Mouse (Mus musculus) limb, embryonic 14.5 days (tissue): ENCODE data around the gene Ywhah. TPM values are rescaled to one million over a fixed set of nuclear protein-coding genes. Genes with fewer than 3 reads are reported as not detected.

ENCODE experiments used
- ATAC-seq: fragments of 200-750 bp; cut with Nextera tagmentation; 2 replicates; pipeline ENCODE4 v1.8.0; 2017; ENCODE audit warnings: low read depth, moderate number of reproducible peaks, moderate TSS enrichment; ENCODE audit not compliant: low FRiP score
- DNase-seq: peaks from one replicate; pipeline ENCODE4 v3.0.0-alpha.2; 2015; ENCODE audit warnings: low spot score
- H3K27ac ChIP-seq: fragments of 300-500 bp; sonication (generic); replicated peaks from 2 replicates; pipeline ENCODE4 v1.5.1; 2014; ENCODE audit warnings: low read depth, mild to moderate bottlenecking, low read length, moderate library complexity, mixed read lengths
- H3K27me3 ChIP-seq: fragments of 300-500 bp; sonication (generic); 2 replicates; pipeline ENCODE4 v1.6.1; 2014; ENCODE audit warnings: low read length, mixed read lengths; ENCODE audit not compliant: control insufficient read depth, insufficient read depth
- H3K36me3 ChIP-seq: fragments of 300-500 bp; sonication (generic); 2 replicates; pipeline ENCODE4 v1.6.1; 2014; ENCODE audit warnings: mild to moderate bottlenecking, low read length, moderate library complexity, mixed read lengths; ENCODE audit not compliant: control insufficient read depth, insufficient read depth
- H3K4me1 ChIP-seq: fragments of 300-500 bp; sonication (generic); 2 replicates; pipeline ENCODE4 v1.6.1; 2014; ENCODE audit warnings: antibody characterized with exemption, low read length, mixed read lengths; ENCODE audit not compliant: control insufficient read depth, insufficient read depth
- H3K4me2 ChIP-seq: fragments of 300-500 bp; sonication (generic); replicated peaks from 2 replicates; pipeline ENCODE4 v1.6.1; 2014; ENCODE audit warnings: low read depth, mild to moderate bottlenecking, low read length, moderate library complexity; ENCODE audit not compliant: severe bottlenecking
- H3K4me3 ChIP-seq: fragments of 300-500 bp; sonication (generic); replicated peaks from 2 replicates; pipeline ENCODE4 v1.5.1; 2014; ENCODE audit warnings: low read length
- H3K9ac ChIP-seq: fragments of 300-500 bp; sonication (generic); 2 replicates; pipeline ENCODE4 v1.6.1; 2014; ENCODE audit warnings: mild to moderate bottlenecking, low read depth, low read length, moderate library complexity; ENCODE audit not compliant: severe bottlenecking
- H3K9me3 ChIP-seq: fragments of 300-500 bp; sonication (generic); 2 replicates; pipeline ENCODE4 v1.6.1; 2016; ENCODE audit warnings: low read length; ENCODE audit not compliant: control insufficient read depth
- POLR2A ChIP-seq: fragments of 200-500 bp; IDR thresholded peaks from 2 replicates; pipeline ENCODE4 v1.8.0; 2012; ENCODE audit warnings: inconsistent platforms, mild to moderate bottlenecking, moderate library complexity, borderline replicate concordance; ENCODE audit not compliant: insufficient read depth, insufficient read length; ENCODE audit errors: extremely low read depth
- WGBS: fragments of 180-500 bp; shearing (Covaris S2); extraction: QIAGEN DNeasy Blood & Tissue Kit; methylation state at CpG from one replicate; pipeline ENCODE4 v1.1.7; 2014; 5-methylcytosine and 5-hydroxymethylcytosine counted together
- polyA plus RNA-seq, 2 experiments: library from polyadenylated mRNA; depleted of rRNA in 1 of 2; stranded (reverse) in 1 of 2; unstranded in 1 of 2; fragments of >200 nt; fragmentation: Nextera tagmentation in 1 of 2; extraction: Ambion mirVana in 1 of 2; gene quantifications; 2 replicates each; pipeline versions ENCODE4 v1.2.1 to v1.2.3; 2012 to 2014

Ywhah gene
- polyA plus RNA-seq, 2 experiments: 247 to 323 TPM

DNA sequence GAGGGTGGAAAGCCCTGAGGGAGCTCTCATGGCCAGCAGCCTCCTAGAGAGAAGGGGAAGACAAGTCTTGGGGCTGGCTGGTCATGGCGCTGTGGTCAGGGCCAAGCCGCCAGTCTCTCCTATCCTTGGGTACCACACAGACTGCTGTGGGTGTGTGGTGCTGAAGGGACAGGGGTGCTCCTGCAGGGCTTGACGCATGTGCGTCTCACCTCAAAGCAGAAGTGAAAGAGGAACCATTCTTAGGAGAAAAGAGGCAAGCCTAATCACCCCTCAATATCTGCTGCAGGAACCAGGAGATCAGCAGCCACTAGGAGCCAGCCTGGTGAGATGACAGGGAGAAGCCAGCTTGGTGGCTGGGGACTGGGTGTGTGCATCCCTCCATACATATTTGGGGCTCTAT, 20.9 kb upstream of the Ywhah start:
- DNase-seq (no peak), ATAC-seq (no peak)
- 33% methylated on average over 4 of the region's 4 CpGs for WGBS

DNA sequence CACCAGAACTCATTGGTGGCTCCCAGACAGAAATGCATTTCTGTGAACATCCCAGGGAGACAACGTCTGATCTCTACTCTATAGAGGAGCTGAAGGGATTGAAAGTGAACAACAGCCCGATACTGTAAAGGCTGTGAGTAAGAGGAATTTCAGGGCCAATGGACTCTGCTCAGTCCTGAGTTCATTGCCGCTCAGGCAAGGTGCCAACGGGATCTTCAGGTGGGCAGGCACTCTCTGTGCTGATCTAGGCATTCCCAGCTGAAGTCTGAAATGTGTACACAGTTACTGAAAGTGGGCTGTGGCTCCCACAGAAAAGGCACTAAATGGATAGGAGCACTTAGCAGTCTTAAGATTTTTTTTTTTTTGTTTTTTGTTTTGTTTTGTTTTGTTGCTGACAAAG, 19.8 kb upstream of the Ywhah start:
- Histone ChIP-seq H3K9ac (no peak overlapping the region), H3K27ac (no peak overlapping the region), H3K4me2 (no peak overlapping the region), H3K36me3 (no peaks in the 10 kb centered on the region), H3K4me1 (no peaks in the 10 kb centered on the region), H3K4me3 (no peak overlapping the region), H3K27me3 (no peaks in the 10 kb centered on the region), H3K9me3 (no peaks in the 10 kb centered on the region)
- no peak for TF ChIP-seq POLR2A
- no peak for DNase-seq
- no peak for ATAC-seq
- 89% methylated on average over 4 of the region's 4 CpGs for WGBS

More for the DNA sequence above, 20.9 kb upstream of the Ywhah start:
- no peak overlapping the region for H3K9ac ChIP-seq
- no peak for TF ChIP-seq POLR2A
- no peak overlapping the region for H3K27ac ChIP-seq
- no peaks in the 10 kb centered on the region for H3K36me3 ChIP-seq
- no peak overlapping the region for H3K4me2 ChIP-seq
- H3K27me3 ChIP-seq: no peaks in the 10 kb centered on the region
- no peaks in the 10 kb centered on the region for H3K4me1 ChIP-seq
- H3K4me3 ChIP-seq: no peak overlapping the region
- H3K9me3 ChIP-seq: no peaks in the 10 kb centered on the region

DNA sequence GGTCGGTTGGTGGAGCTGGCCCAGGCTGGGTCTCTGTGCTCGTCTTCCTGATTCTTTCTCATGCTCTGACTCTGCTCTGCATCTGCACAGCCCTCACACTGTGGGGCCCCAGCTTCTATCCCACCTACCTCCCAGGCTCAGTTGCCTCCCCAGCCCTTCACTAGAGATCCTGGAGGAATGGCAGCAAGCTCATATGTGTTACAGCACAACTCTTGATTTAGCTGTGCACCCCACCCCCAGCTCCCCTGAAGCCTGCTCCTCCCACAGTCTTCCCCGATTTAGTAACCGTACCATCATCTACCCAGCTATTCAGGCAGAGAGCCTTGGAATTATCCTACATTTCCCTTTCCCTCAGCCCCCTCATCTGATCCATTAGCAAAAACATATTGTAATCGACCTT, 17.5 kb upstream of the Ywhah start:
- Histone ChIP-seq H3K9ac (no peak overlapping the region), H3K4me2 (no peak overlapping the region), H3K9me3 (no peaks in the 10 kb centered on the region), H3K4me1 (no peaks in the 10 kb centered on the region), H3K36me3 (no peaks in the 10 kb centered on the region), H3K27me3 (no peaks in the 10 kb centered on the region), H3K27ac (no peak overlapping the region), H3K4me3 (no peak overlapping the region)
- ATAC-seq: no peak
- no peak for DNase-seq
- TF ChIP-seq POLR2A: no peak
- WGBS: 83% methylated on average over 5 of the region's 5 CpGs

DNA sequence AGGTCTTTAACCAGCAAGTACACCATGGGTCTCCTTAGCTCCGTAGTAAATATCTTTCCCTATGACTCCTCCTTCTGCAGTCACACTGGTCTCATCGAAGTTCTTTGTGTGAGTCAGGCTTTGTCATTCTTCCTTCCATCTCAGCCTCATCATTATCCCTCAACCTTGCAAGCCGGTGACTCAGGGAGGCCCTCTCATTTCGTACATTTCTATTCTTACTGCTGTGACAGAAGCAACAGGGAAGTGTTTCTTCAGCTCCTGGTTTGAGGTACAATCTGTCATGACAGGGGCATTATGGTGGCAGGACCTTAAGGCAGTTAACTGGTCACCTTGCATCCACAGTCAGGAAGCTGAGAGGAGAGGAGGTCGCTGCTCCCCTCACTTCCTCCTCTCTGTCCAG, 15.8 kb upstream of the Ywhah start:
- no peaks in the 10 kb centered on the region for H3K27me3 ChIP-seq
- no peak for TF ChIP-seq POLR2A
- DNase-seq (no peak), ATAC-seq (no peak)
- no peak overlapping the region for H3K4me2 ChIP-seq
- H3K9me3 ChIP-seq: no peaks in the 10 kb centered on the region
- WGBS: 86% methylated on average over 5 of the region's 5 CpGs
- H3K36me3 ChIP-seq: no peaks in the 10 kb centered on the region
- H3K27ac ChIP-seq: no peak overlapping the region
- H3K4me3 ChIP-seq: no peak overlapping the region
- no peak overlapping the region for H3K9ac ChIP-seq
- peaks cover 5% of the 10 kb centered on the region; the same call in 1 of the 2 replicates for H3K4me1 ChIP-seq

DNA sequence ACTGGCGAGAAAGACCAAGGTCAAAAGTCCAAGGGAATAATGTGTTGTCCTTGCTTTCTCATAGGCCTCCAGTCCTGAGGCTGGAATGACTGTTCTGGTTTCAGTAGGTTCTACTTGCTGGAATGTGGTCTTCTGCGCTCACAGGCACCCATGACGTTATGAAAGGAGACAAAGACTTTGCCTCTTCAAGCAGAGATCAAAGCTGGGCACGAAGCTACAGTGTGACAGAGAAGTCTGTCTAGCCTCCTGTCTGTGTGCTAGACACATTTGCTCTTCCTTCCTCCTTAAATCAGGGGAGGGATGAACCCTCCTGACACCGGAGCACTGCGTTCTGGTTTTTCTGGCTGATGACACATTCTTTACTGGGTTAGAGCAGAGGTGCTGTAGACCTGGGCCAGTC, 15.1 kb upstream of the Ywhah start:
- WGBS: 77% methylated on average over 6 of the region's 6 CpGs
- H3K4me2 ChIP-seq: no peak overlapping the region
- H3K27me3 ChIP-seq: no peaks in the 10 kb centered on the region
- H3K9ac ChIP-seq: no peak overlapping the region
- DNase-seq (no peak), ATAC-seq (no peak)
- no peak overlapping the region for H3K27ac ChIP-seq
- H3K4me1 ChIP-seq: peaks cover 5% of the 10 kb centered on the region; the same call in 1 of the 2 replicates
- H3K4me3 ChIP-seq: no peak overlapping the region
- H3K9me3 ChIP-seq: no peaks in the 10 kb centered on the region
- TF ChIP-seq POLR2A: no peak
- no peaks in the 10 kb centered on the region for H3K36me3 ChIP-seq

DNA sequence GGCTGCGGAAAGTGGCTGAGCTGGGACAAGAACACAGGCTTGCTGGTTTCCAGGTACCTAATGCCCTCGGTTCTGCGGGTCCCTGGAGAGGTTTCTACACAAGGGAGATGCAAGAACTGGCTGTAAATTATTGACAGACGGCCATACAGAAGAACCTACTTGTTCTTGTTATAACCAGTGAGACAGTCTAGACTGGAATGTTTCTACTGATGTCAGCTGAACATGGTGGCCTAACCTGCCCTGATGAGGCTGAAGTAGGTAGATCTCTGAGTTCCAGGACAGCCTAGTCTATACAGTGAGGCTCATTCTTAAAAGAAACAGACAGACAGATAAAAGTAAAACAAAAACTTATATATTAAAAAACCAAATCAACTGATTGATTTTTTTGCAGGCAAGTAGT, 14.5 kb upstream of the Ywhah start:
- H3K36me3 ChIP-seq: no peaks in the 10 kb centered on the region
- no peak overlapping the region for H3K9ac ChIP-seq
- DNase-seq: no peak
- peaks cover 5% of the 10 kb centered on the region; the same call in 1 of the 2 replicates for H3K4me1 ChIP-seq
- H3K4me3 ChIP-seq: no peak overlapping the region
- H3K27ac ChIP-seq: no peak overlapping the region
- 59% methylated on average over 4 of the region's 4 CpGs for WGBS
- no peak for TF ChIP-seq POLR2A
- no peak for ATAC-seq
- H3K4me2 ChIP-seq: no peak overlapping the region
- H3K27me3 ChIP-seq: no peaks in the 10 kb centered on the region
- H3K9me3 ChIP-seq: no peaks in the 10 kb centered on the region
